Mouse (Mus musculus) kidney, embryonic 14.5 days (tissue): ENCODE measurements at regions not wholly inside any gene's neighbourhood (a gene's known extent, or its start where the extent isn't known, plus 50 kb on each side); places are given as distances from the start of the nearest gene placed in this dataset.

Experiments used
- ATAC-seq: fragments of 200-750 bp; cut with Nextera tagmentation; 2 replicates; pipeline ENCODE4 v1.8.0; 2017; ENCODE audit warnings: moderate number of reproducible peaks, mild to moderate bottlenecking, moderate TSS enrichment, moderate library complexity; ENCODE audit not compliant: low FRiP score, low TSS enrichment
- H3K27ac ChIP-seq: fragments of 300-500 bp; sonication (generic); 2 replicates; pipeline ENCODE4 v1.5.1; 2014; ENCODE audit warnings: low read depth, mild to moderate bottlenecking, low read length, moderate library complexity, mixed read lengths
- H3K27me3 ChIP-seq: fragments of 300-500 bp; sonication (generic); 2 replicates; pipeline ENCODE4 v1.6.1; 2014; ENCODE audit warnings: mild to moderate bottlenecking, low read length; ENCODE audit not compliant: control insufficient read depth, insufficient read depth
- H3K36me3 ChIP-seq: fragments of 300-500 bp; sonication (generic); 2 replicates; pipeline ENCODE4 v1.6.1; 2014; ENCODE audit warnings: low read length, mixed read lengths; ENCODE audit not compliant: control insufficient read depth, insufficient read depth
- H3K4me1 ChIP-seq: fragments of 300-500 bp; sonication (generic); 2 replicates; pipeline ENCODE4 v1.6.1; 2014; ENCODE audit warnings: low read length, mixed read lengths; ENCODE audit not compliant: control insufficient read depth, insufficient read depth
- H3K4me2 ChIP-seq: fragments of 300-500 bp; sonication (generic); replicated peaks from 2 replicates; pipeline ENCODE4 v1.6.1; 2014; ENCODE audit warnings: low read depth, mild to moderate bottlenecking, low read length
- H3K4me3 ChIP-seq: fragments of 300-500 bp; sonication (generic); 2 replicates; pipeline ENCODE4 v1.5.1; 2014; ENCODE audit warnings: mild to moderate bottlenecking, low read length
- H3K9ac ChIP-seq: fragments of 300-500 bp; sonication (generic); 2 replicates; pipeline ENCODE4 v1.6.1; 2014; ENCODE audit warnings: low read depth, mild to moderate bottlenecking, low read length, moderate library complexity
- H3K9me3 ChIP-seq: fragments of 300-500 bp; sonication (generic); 2 replicates; pipeline ENCODE4 v1.6.1; 2016; ENCODE audit warnings: low read length; ENCODE audit not compliant: control insufficient read depth
- WGBS: fragments of 180-500 bp; shearing (Covaris S2); extraction: QIAGEN DNeasy Blood & Tissue Kit; methylation state at CpG from one replicate; pipeline ENCODE4 v1.1.7; 2014; 5-methylcytosine and 5-hydroxymethylcytosine counted together

GRCm38 (mm10) chr2:174019970-174020369, 56.1 kb upstream of the Stx16 start:
- peaks cover 16% of the 10 kb centered on the region; the same call in 1 of the 2 replicates for H3K4me1 ChIP-seq
- H3K4me2 ChIP-seq, result no peak overlapping the region
- no peaks in the 10 kb centered on the region for H3K9me3 ChIP-seq
- peak; percentile 63; the same call in 1 of the 2 replicates for ATAC-seq
- no peak overlapping the region for H3K4me3 ChIP-seq
- no peaks in the 10 kb centered on the region for H3K36me3 ChIP-seq
- H3K9ac ChIP-seq, result no peak overlapping the region
- H3K27me3 ChIP-seq, result 0 out of 2 replicates have a peak, but pooled peaks cover 4% of the 10 kb centered on the region
- H3K27ac ChIP-seq, result no peak overlapping the region
- 31% methylated on average over 4 of the region's 4 CpGs for WGBS

GRCm38 (mm10) chr2:174020447-174020846, 55.7 kb upstream of the Stx16 start:
- no peak overlapping the region for H3K4me2 ChIP-seq
- H3K27me3 ChIP-seq, result 0 out of 2 replicates have a peak, but pooled peaks cover 4% of the 10 kb centered on the region
- no peak overlapping the region for H3K4me3 ChIP-seq
- H3K27ac ChIP-seq, result no peak overlapping the region
- peak; percentile 79 for ATAC-seq
- peaks cover 16% of the 10 kb centered on the region; the same call in 1 of the 2 replicates for H3K4me1 ChIP-seq
- H3K9ac ChIP-seq, result no peak overlapping the region
- no peaks in the 10 kb centered on the region for H3K36me3 ChIP-seq
- no peaks in the 10 kb centered on the region for H3K9me3 ChIP-seq
- WGBS, result 32% methylated on average over 7 of the region's 7 CpGs

- Histone ChIP-seq H3K9ac (no peak overlapping the region), H3K27ac (no peak overlapping the region)
- ATAC-seq, result no peak
Observed at GRCm38 (mm10) chr2:174021538-174021937, 54.6 kb upstream of the Stx16 start.

GRCm38 (mm10) chr2:174022292-174022691, 53.8 kb upstream of the Stx16 start:
- Histone ChIP-seq H3K4me3 (no peak overlapping the region), H3K27me3 (no peaks in the 10 kb centered on the region), H3K36me3 (no peaks in the 10 kb centered on the region), H3K9ac (no peak overlapping the region), H3K4me2 (no peak overlapping the region), H3K4me1 (peaks cover 16% of the 10 kb centered on the region; the same call in 1 of the 2 replicates), H3K27ac (no peak overlapping the region), H3K9me3 (no peaks in the 10 kb centered on the region)
- no peak for ATAC-seq
- WGBS, result 85% methylated on average over 4 of the region's 4 CpGs

More at GRCm38 (mm10) chr2:174021538-174021937, 54.6 kb upstream of the Stx16 start:
- Histone ChIP-seq H3K36me3 (no peaks in the 10 kb centered on the region), H3K4me2 (no peak overlapping the region), H3K9me3 (no peaks in the 10 kb centered on the region), H3K4me1 (peaks cover 16% of the 10 kb centered on the region; the same call in 1 of the 2 replicates), H3K27me3 (no peaks in the 10 kb centered on the region), H3K4me3 (no peak overlapping the region)
- WGBS, result 69% methylated on average over 3 of the region's 3 CpGs

GRCm38 (mm10) chr2:174025181-174025870, 50.8 kb upstream of the Stx16 start:
- H3K27me3 ChIP-seq, result no peaks in the 10 kb centered on the region
- no peaks in the 10 kb centered on the region for H3K9me3 ChIP-seq
- peaks cover 11% of the 10 kb centered on the region; the same call in 1 of the 2 replicates for H3K4me1 ChIP-seq
- H3K9ac ChIP-seq, result no peak overlapping the region
- H3K4me2 ChIP-seq, result no peak overlapping the region
- H3K27ac ChIP-seq, result no peak overlapping the region
- H3K36me3 ChIP-seq, result no peaks in the 10 kb centered on the region
- no peak; the same call in 1 of the 2 replicates for ATAC-seq
- no peak overlapping the region for H3K4me3 ChIP-seq
- 76% methylated on average over 11 of the region's 11 CpGs for WGBS
